18 mouse cellular contexts compared by ENCODE assay signal in the genomic region with DNA sequence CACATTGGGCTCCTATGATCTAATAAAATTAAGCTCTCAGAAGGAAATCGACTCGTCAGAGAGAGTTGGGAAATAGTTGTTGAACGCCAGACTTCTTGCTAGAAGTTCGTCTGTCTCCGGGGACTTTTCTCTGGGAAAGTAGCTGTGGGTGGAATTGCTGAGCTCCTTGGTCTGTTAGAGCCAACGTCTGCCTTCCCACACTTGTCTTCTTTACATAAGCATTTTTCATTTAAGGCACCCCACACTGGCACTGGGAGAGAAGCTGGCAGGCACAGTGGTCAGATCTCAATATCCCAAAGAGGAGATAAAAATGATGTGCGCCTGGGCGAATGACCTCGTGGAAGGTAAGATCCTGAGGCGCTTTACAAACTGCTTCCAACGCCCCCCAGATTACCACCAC.
DNase-seq lines count a peak whose midpoint lies in the region; ATAC-seq and TF ChIP-seq lines count a peak whose summit lies in the region.
"Had no signal": no experiment of that assay in that cellular context is flagged by ENCODE, and none has a peak within 500 bp of the region (broad histone marks: within the 10 kb centered on the region; RNA-seq: fewer than 3 reads in every experiment).

No protein-coding gene starts in this region.

- no peak for ATAC-seq in midbrain, postnatal 0 days (ENCODE audit: low FRiP score)
- ATAC-seq: midbrain, embryonic 13.5 days had no signal

- no peak overlapping the region for H3K27ac ChIP-seq in midbrain, postnatal 0 days (ENCODE audit: low read depth, low read length)
- H3K27ac ChIP-seq: kidney, embryonic 15.5 days; midbrain, embryonic 13.5 days had no signal

- peak; percentile 9 for DNase-seq in adrenal gland, postnatal 10 days
- DNase-seq in adrenal gland, adult (ENCODE audit: inconsistent age in 2 of 2, low spot score in 1 of 2), result no peak
- DNase-seq in NIH3T3 (ENCODE audit: low read depth), result peak; percentile 32
- DNase-seq in layer of hippocampus, adult 8-10 months (ENCODE audit: low spot score in 2 of 2), result peak; percentile 17 to 19
- peak; percentile 59 to 63 for DNase-seq in right cerebral cortex, adult 2 months (ENCODE audit: low spot score in 2 of 2)
- no peak for DNase-seq in liver
- no peak for DNase-seq in midbrain, postnatal 0 days (ENCODE audit: low spot score)
- no peak for DNase-seq in natural killer cell, adult 2 months (ENCODE audit: low spot score in 2 of 2)
- DNase-seq: adrenal gland, adult 2 months; cerebellum, postnatal 25 days; gastrocnemius, postnatal 14 days; heart, postnatal 4 days; lung, postnatal 4 days; thymus, adult 2 months had no signal

- H3K9ac ChIP-seq in midbrain, postnatal 0 days (replicated peaks; ENCODE audit: low read length, poor library complexity, severe bottlenecking), result no peak overlapping the region
- H3K9ac ChIP-seq: heart, embryonic 12.5 days; kidney, embryonic 15.5 days; midbrain, embryonic 13.5 days had no signal

- no peaks in the 10 kb centered on the region for H3K9me3 ChIP-seq in midbrain, postnatal 0 days (ENCODE audit: low read length)
- H3K9me3 ChIP-seq: kidney, embryonic 15.5 days; midbrain, embryonic 13.5 days had no signal

- H3K4me1 ChIP-seq in midbrain, postnatal 0 days (ENCODE audit: insufficient read depth, low read length), result no peaks in the 10 kb centered on the region
- H3K4me1 ChIP-seq: heart, embryonic 12.5 days; kidney, embryonic 15.5 days; midbrain, embryonic 13.5 days had no signal

- 92% methylated on average over 11 of the region's 11 CpGs for WGBS in midbrain, postnatal 0 days

- H3K36me3 ChIP-seq in midbrain, postnatal 0 days (ENCODE audit: insufficient read depth, low read length), result no peaks in the 10 kb centered on the region
- H3K36me3 ChIP-seq: heart, embryonic 12.5 days; kidney, embryonic 15.5 days; midbrain, embryonic 13.5 days had no signal

- H3K27me3 ChIP-seq in midbrain, postnatal 0 days (ENCODE audit: insufficient read depth, low read length), result no peaks in the 10 kb centered on the region
- H3K27me3 ChIP-seq: CH12.LX; heart, embryonic 12.5 days; kidney, embryonic 15.5 days; midbrain, embryonic 13.5 days had no signal

- no peak overlapping the region for H3K4me3 ChIP-seq in midbrain, postnatal 0 days (ENCODE audit: low read depth, low read length)
- H3K4me3 ChIP-seq: heart, embryonic 12.5 days; kidney, embryonic 15.5 days; midbrain, embryonic 13.5 days had no signal

- H3K4me2 ChIP-seq in midbrain, postnatal 0 days (ENCODE audit: low read depth, low read length, poor library complexity, severe bottlenecking), result no peak overlapping the region
- H3K4me2 ChIP-seq: heart, embryonic 12.5 days; kidney, embryonic 15.5 days; midbrain, embryonic 13.5 days had no signal

- no peak for TF ChIP-seq CTCF in midbrain, postnatal 0 days (IDR thresholded peaks at IDR 0.05)

Comparison
In these comparisons a context has a peak if more than half of its experiments do, and no peak if none do; other contexts are left out.
1. DNase-seq: peak in adrenal gland, postnatal 10 days (single experiment), NIH3T3 (single experiment), layer of hippocampus, adult 8-10 months (2 of 2) and right cerebral cortex, adult 2 months (2 of 2); none in adrenal gland, adult (0 of 2), liver (single experiment), midbrain, postnatal 0 days (single experiment) and natural killer cell, adult 2 months (0 of 2).